Mouse (Mus musculus): ENCODE data around the gene Zfp292. TPM values are rescaled to one million over a fixed set of nuclear protein-coding genes. Genes with fewer than 3 reads are reported as not detected.

Zfp292 gene
- polyA plus RNA-seq, 1 experiment = 0.03 TPM

DNA sequence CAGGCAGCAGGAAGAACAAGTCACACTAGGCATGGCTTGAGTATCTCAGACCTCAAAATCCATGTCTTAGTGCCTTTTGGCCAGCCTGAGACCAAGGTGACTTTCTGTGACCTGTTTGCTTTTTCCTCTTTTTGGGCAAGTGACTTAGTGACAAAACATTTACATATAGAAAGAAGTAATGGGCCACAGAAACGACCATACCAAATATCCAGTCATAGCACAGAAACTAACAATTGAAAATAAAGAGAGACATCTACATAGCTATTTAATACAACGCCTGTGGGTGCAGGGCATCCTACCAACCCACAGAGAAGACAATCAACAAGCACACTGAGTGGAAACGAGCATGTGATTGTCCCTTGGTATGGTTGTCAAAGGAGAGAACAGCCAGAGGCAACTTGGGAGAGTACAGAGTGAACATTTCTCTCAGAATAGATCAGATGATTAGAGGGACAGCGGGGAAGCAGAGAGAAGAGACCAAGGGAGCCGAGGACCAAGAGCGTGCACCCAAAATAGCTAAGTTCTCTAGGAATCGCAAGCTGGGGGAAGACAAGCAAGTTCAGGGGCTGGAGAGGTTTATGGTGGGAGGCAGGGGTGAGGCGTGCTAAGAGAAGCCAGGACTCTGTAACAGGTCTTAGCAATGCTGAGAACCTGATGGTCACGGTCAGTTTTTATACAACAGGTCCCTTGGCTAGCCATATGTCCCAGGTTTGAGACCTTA, 3.0 kb upstream of the Zfp292 start:
- Histone ChIP-seq H3K4me3 (replicated peaks) (peak overlapping the region; percentile 84), H3K9me3 (ENCODE audit: control insufficient read depth, low read length) (no peaks in the 10 kb centered on the region), H3K4me1 (ENCODE audit: control insufficient read depth) (peaks cover 63% of the 10 kb centered on the region), H3K27me3 (ENCODE audit: control insufficient read depth) (peaks cover 22% of the 10 kb centered on the region), H3K36me3 (ENCODE audit: control insufficient read depth) (no peaks in the 10 kb centered on the region)
- TF ChIP-seq GATA1 (IDR thresholded peaks at IDR 0.05; ENCODE audit: low read length) (no peak), TAL1 (IDR thresholded peaks at IDR 0.05; ENCODE audit: low read length) (no peak)

DNA sequence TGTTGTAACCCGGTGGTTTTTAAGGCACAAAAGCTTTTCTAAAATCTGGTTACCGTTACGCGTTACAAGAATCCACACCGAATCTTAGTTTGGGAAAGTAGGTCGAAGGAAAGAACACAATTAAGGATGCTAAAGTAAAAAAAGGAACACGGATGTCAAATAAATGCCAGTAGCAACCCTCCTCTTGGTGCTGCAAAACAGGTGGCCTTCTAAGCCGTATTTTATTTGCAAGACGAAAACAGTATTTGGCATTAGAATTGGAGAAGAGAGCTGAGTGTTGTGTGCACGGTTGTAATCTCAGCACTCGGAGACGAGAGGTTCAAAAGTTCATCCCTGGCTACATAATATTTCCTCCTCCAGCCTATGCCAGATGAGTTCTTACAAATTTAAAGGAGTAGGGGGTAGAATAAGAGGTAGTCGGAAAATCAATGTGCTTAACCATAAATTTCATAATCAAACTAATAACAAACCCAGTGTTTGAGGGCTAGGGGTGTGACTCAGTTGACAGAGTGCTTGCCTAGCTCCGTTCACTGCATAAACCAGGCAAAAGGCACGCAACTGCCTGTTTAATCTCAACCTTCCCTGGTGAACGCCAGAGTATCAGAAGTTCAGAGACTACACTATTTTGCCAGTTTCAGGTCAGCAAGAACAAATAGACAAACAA, 738 bp upstream of the Zfp292 start:
- H3K4me1 ChIP-seq (ENCODE audit: control insufficient read depth) = peaks cover 52% of the 10 kb centered on the region
- H3K9me3 ChIP-seq (ENCODE audit: control insufficient read depth, low read length) = no peaks in the 10 kb centered on the region
- H3K27me3 ChIP-seq (ENCODE audit: control insufficient read depth) = peaks cover under 1% of the 10 kb centered on the region; the same call in 1 of the 2 replicates
- TF ChIP-seq GATA1 (IDR thresholded peaks at IDR 0.05; ENCODE audit: low read length) (no peak), TAL1 (IDR thresholded peaks at IDR 0.05; ENCODE audit: low read length) (no peak)
- H3K36me3 ChIP-seq (ENCODE audit: control insufficient read depth) = peaks cover 5% of the 10 kb centered on the region
- peak overlapping the region; percentile 91 for H3K4me3 ChIP-seq (replicated peaks)

DNA sequence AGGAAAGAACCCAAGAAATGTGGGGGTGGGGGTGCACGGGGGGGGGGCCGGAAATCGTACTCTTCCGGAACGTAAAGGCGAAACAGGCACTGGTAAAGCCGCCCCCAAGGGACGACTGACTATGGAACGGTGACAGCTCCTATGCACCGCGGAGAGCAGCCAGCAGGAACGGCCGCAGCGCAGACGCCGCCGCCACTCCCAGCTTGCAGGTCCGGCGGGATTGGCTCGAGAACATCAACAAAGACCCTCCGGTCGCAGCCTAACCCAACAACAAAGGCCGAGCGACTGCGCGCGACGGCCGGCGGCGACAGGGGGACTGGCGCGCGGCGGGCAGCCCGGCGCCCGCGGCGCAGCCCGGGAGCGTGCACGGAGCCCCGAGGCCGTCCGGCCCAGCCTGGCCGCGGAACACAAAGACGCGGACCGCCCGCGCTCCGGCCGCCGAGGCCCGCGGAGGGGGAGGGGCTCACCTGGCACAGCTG, 430 bp downstream of the Zfp292 start:
- peaks cover 47% of the 10 kb centered on the region for H3K4me1 ChIP-seq (ENCODE audit: control insufficient read depth)
- TF ChIP-seq TAL1 (IDR thresholded peaks at IDR 0.05; ENCODE audit: low read length) (no peak), GATA1 (IDR thresholded peaks at IDR 0.05; ENCODE audit: low read length) (no peak)
- peak overlapping the region; percentile 91 for H3K4me3 ChIP-seq (replicated peaks)
- H3K9me3 ChIP-seq (ENCODE audit: control insufficient read depth, low read length) = no peaks in the 10 kb centered on the region
- peaks cover 8% of the 10 kb centered on the region for H3K36me3 ChIP-seq (ENCODE audit: control insufficient read depth)
- H3K27me3 ChIP-seq (ENCODE audit: control insufficient read depth) = no peaks in the 10 kb centered on the region

- H3K27me3 ChIP-seq (ENCODE audit: control insufficient read depth) = no peaks in the 10 kb centered on the region
- H3K9me3 ChIP-seq (ENCODE audit: control insufficient read depth, low read length) = no peaks in the 10 kb centered on the region
- H3K4me3 ChIP-seq (replicated peaks) = peak overlapping the region; percentile 91
- H3K4me1 ChIP-seq (ENCODE audit: control insufficient read depth) = peaks cover 44% of the 10 kb centered on the region
- TF ChIP-seq TAL1 (IDR thresholded peaks at IDR 0.05; ENCODE audit: low read length) = no peak
- no peak for TF ChIP-seq GATA1 (IDR thresholded peaks at IDR 0.05; ENCODE audit: low read length)
- H3K36me3 ChIP-seq (ENCODE audit: control insufficient read depth) = peaks cover 9% of the 10 kb centered on the region
Measured at GRCm38 (mm10) chr4:34881851-34882250, 909 bp downstream of the Zfp292 start.

DNA sequence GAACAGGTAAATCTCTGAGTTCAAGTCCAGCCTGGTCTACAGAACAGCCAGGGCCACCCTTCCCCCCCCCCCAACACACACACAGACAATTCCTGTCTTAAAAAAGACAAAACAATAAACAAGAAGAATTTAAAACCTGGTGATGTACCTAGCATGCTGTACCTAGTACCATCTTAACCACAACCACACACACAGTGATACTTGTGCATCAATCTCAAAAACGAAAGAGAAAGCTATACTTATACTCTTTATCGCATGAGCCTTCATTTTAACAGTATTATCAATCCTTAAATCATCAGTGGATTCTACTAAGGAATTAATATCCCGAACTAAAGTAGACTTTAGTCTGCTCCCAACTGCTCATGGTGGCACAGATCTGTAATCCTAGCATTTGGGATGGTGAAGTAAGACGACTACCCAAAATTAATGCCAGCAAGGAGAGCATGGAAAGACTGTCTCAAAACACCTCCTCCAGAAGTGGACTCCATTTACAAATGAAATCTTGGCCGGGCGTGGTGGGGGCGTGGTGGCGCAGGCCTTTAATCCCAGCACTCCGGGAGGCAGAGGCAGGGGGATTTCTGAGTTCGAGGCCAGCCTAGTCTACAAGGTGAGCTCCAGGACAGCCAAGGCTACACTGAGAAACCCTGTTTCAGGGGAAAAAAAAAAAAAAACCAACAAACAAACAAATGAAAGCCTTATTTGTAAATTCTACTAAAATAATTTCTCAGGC, 1.7 kb downstream of the Zfp292 start:
- peak overlapping the region; percentile 91 for H3K4me3 ChIP-seq (replicated peaks)
- H3K36me3 ChIP-seq (ENCODE audit: control insufficient read depth) = peaks cover 15% of the 10 kb centered on the region
- peaks cover 36% of the 10 kb centered on the region for H3K4me1 ChIP-seq (ENCODE audit: control insufficient read depth)
- TF ChIP-seq TAL1 (IDR thresholded peaks at IDR 0.05; ENCODE audit: low read length) = no peak
- TF ChIP-seq GATA1 (IDR thresholded peaks at IDR 0.05; ENCODE audit: low read length) = no peak
- no peaks in the 10 kb centered on the region for H3K27me3 ChIP-seq (ENCODE audit: control insufficient read depth)
- no peaks in the 10 kb centered on the region for H3K9me3 ChIP-seq (ENCODE audit: control insufficient read depth, low read length)

GRCm38 (mm10) chr4:34874234-34874633, 8.5 kb downstream of the Zfp292 start:
- peaks cover 7% of the 10 kb centered on the region for H3K4me1 ChIP-seq (ENCODE audit: control insufficient read depth)
- TF ChIP-seq GATA1 (IDR thresholded peaks at IDR 0.05; ENCODE audit: low read length) (no peak), TAL1 (IDR thresholded peaks at IDR 0.05; ENCODE audit: low read length) (no peak)

DNA sequence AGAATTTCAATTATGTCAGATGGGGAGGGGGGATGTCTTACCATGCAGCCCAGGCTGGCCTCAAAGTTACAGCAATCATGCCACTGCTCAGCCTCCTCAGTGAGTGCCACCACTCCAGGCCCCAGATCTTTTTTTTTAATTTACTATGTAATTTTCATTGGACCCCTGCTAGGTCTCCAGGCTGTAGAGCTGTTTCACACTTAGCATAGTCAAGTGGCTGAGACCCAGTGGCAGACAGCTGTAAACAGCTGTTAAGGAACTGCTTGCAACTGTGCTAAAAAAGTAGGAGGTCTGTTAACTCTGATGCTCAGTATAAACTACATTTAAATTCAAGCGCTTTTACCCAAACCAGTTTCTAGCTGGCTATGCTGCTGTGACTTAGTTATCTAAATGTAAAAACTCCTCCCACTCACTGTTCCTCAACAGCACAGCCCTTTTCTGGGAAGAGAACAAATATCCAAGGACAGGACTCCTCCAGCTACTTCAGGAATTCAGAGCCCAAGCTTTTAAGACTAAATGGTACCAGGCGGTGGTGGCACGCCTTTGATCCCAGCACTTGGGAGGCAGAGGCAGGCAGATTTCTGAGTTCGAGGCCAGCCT, 9.8 kb downstream of the Zfp292 start:
- no peak for TF ChIP-seq GATA1 (IDR thresholded peaks at IDR 0.05; ENCODE audit: low read length)
- TF ChIP-seq TAL1 (IDR thresholded peaks at IDR 0.05; ENCODE audit: low read length) = no peak
- peaks cover 7% of the 10 kb centered on the region for H3K4me1 ChIP-seq (ENCODE audit: control insufficient read depth)
- peaks cover 10% of the 10 kb centered on the region for H3K36me3 ChIP-seq (ENCODE audit: control insufficient read depth)
- no peaks in the 10 kb centered on the region for H3K27me3 ChIP-seq (ENCODE audit: control insufficient read depth)
- H3K4me3 ChIP-seq (replicated peaks) = no peak overlapping the region
- no peaks in the 10 kb centered on the region for H3K9me3 ChIP-seq (ENCODE audit: control insufficient read depth, low read length)

More at GRCm38 (mm10) chr4:34874234-34874633, 8.5 kb downstream of the Zfp292 start:
- Histone ChIP-seq H3K27me3 (ENCODE audit: control insufficient read depth) (no peaks in the 10 kb centered on the region), H3K4me3 (replicated peaks) (no peak overlapping the region), H3K9me3 (ENCODE audit: control insufficient read depth, low read length) (no peaks in the 10 kb centered on the region), H3K36me3 (ENCODE audit: control insufficient read depth) (peaks cover 17% of the 10 kb centered on the region)

DNA sequence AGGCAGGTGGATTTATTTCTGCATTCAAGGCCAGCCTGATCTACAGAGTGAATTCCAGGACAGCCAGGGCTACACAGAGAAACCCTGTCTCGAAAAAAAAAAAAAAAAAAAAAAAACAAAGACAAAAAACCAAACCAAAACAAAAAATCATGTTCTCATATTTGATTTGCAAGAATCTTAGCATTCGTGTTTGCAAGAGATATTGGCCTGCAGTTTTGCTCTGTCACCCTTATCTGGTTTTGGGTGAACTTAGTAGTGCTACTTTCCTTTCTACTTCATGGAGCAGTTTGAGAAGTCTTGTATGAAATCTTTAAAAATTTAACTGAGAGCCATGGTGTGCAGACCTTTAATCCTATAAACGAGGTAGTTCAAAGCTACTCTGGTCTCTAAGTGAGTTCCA, 12.9 kb downstream of the Zfp292 start:
- Histone ChIP-seq H3K4me1 (ENCODE audit: control insufficient read depth) (peaks cover 7% of the 10 kb centered on the region), H3K9me3 (ENCODE audit: control insufficient read depth, low read length) (no peaks in the 10 kb centered on the region), H3K36me3 (ENCODE audit: control insufficient read depth) (peaks cover 2% of the 10 kb centered on the region; the same call in 1 of the 2 replicates)

More for the DNA sequence above, 12.9 kb downstream of the Zfp292 start:
- H3K4me3 ChIP-seq (replicated peaks) = no peak overlapping the region
- no peak for TF ChIP-seq TAL1 (IDR thresholded peaks at IDR 0.05; ENCODE audit: low read length)
- no peak for TF ChIP-seq GATA1 (IDR thresholded peaks at IDR 0.05; ENCODE audit: low read length)
- H3K27me3 ChIP-seq (ENCODE audit: control insufficient read depth) = no peaks in the 10 kb centered on the region

Measured in erythroblast, embryonic 14.5 days (primary cell).